Mouse (Mus musculus): ENCODE measurements around the gene A730046J19Rik. TPM values are rescaled to one million over a fixed set of nuclear protein-coding genes. Genes with fewer than 3 reads are reported as not detected.

The A730046J19Rik gene
- total RNA-seq (2023) = not detected

GRCm38 (mm10) chrX:144153523-144153922 lies at the start of gene A730046J19Rik:
Gene A730046J19Rik, plus strand, starts transcription at chrX:144153695.

Other genes with a start within 250 kb of the A730046J19Rik start
- gene Dcx, start 220.4 kb upstream of the A730046J19Rik start, total RNA-seq (2023) = not detected
- gene Alg13, start 164.1 kb downstream of the A730046J19Rik start, total RNA-seq (2023) = 15.5 TPM